Mouse (Mus musculus) E14TG2a.4 (cell line): Measurements from ENCODE around the gene Rbm47.

ENCODE experiments used
- CTCF ChIP-seq: conservative IDR thresholded peaks from 2 replicates; pipeline ENCODE4 v1.5.1; 2014; ENCODE audit warnings: low read length
- NANOG ChIP-seq: IDR thresholded peaks from 2 replicates; pipeline ENCODE4 v1.6.1; 2014; ENCODE audit warnings: borderline replicate concordance, low read length, mixed read lengths
- POU5F1 ChIP-seq: IDR thresholded peaks from 2 replicates; pipeline ENCODE4 v1.6.1; 2014; ENCODE audit warnings: low read length, borderline replicate concordance

DNA sequence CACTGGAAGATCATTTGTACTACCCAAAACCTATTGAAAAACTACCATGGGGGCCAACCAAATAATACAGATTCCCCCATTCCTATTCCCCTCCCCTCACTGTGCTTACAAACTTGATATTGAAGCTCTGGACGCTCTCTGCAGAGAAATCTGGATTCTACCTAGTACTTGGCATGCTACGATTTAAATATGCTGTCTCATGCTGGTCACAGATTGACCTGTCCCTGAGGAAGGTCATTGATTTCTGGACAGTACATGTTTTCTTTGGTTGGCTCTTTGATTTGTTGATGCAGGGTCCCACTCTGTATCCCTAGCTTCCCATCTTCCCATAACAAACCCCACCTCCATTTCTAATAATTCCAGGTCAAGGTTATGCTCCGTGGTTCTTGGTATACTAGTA lies 88.4 kb downstream of the Rbm47 start:
- TF ChIP-seq CTCF = no peak
- TF ChIP-seq NANOG = no peak
- no peak for TF ChIP-seq POU5F1
